Mouse (Mus musculus) liver, embryonic 16.5 days (tissue): Measurements from ENCODE around the gene Dnajb14. TPM values are rescaled to one million over a fixed set of nuclear protein-coding genes. Genes with fewer than 3 reads are reported as not detected.
A peak's percentile ranks its signal among the peaks of the same experiment; 100 is the strongest.

Experiments used
- ATAC-seq: fragments of 200-750 bp; cut with Nextera tagmentation; 2 replicates; pipeline ENCODE4 v1.8.0; 2017; ENCODE audit warnings: low read depth, mild to moderate bottlenecking, moderate number of reproducible peaks, moderate library complexity
- H3K27ac ChIP-seq: fragments of 300-500 bp; sonication (generic); 2 replicates; pipeline ENCODE4 v1.5.1; 2014; ENCODE audit warnings: mild to moderate bottlenecking, low read length
- H3K27me3 ChIP-seq: fragments of 300-500 bp; sonication (generic); 2 replicates; pipeline ENCODE4 v1.6.1; 2014; ENCODE audit warnings: low read depth, low read length, mixed read lengths; ENCODE audit not compliant: control insufficient read depth, insufficient read depth
- H3K36me3 ChIP-seq: fragments of 300-500 bp; sonication (generic); 2 replicates; pipeline ENCODE4 v1.6.1; 2014; ENCODE audit warnings: mild to moderate bottlenecking; ENCODE audit not compliant: control insufficient read depth, insufficient read depth
- H3K4me1 ChIP-seq: fragments of 300-500 bp; sonication (generic); 2 replicates; pipeline ENCODE4 v1.6.1; 2014; ENCODE audit warnings: low read depth, low read length, mixed read lengths; ENCODE audit not compliant: control insufficient read depth
- H3K4me2 ChIP-seq: fragments of 300-500 bp; sonication (generic); 2 replicates; pipeline ENCODE4 v1.6.1; 2014; ENCODE audit warnings: low read depth, low read length, mixed read lengths
- H3K4me3 ChIP-seq: fragments of 300-500 bp; sonication (generic); 2 replicates; pipeline ENCODE4 v1.5.1; 2014; ENCODE audit warnings: low read depth, mild to moderate bottlenecking, low read length
- H3K9ac ChIP-seq: fragments of 300-500 bp; sonication (generic); 2 replicates; pipeline ENCODE4 v1.6.1; 2014; ENCODE audit warnings: low read depth, low read length
- H3K9me3 ChIP-seq: fragments of 300-500 bp; sonication (generic); replicated peaks from 2 replicates; pipeline ENCODE4 v1.6.1; 2016; ENCODE audit warnings: low read length; ENCODE audit not compliant: control insufficient read depth
- WGBS: fragments of 180-500 bp; shearing (Covaris S2); extraction: QIAGEN DNeasy Blood & Tissue Kit; methylation state at CpG from one replicate; pipeline ENCODE4 v1.1.7; 2014; ENCODE audit not compliant: insufficient replicate concordance; 5-methylcytosine and 5-hydroxymethylcytosine counted together
- polyA plus RNA-seq: library from polyadenylated mRNA; unstranded; fragments of >200 nt; fragmentation: Nextera tagmentation; extraction: Ambion mirVana; gene quantifications from 2 replicates; pipeline ENCODE4 v1.2.1, GENCODE M21; 2015

The Dnajb14 gene
- polyA plus RNA-seq, 1 experiment from 2014 or later, result 3.0 TPM

DNA sequence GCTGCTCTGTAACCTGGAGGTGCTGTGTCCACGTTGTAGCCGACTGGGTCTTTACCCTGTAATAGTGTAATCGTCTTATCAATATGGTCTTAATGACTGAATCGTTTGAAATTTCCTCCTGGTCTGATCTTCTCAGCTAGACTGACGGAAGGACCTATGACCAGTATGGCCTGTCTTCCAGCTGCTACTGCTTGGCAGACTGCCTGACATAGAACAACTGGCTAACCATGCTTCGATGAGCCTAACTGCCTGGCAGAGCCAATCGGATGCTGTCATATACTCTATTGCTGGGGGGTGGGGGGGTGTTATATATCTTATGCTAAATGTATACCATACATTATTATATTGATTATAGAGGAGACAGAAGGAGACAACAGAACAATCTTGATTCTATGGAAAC is 11.4 kb upstream of the Dnajb14 start:
- Histone ChIP-seq H3K36me3 (no peaks in the 10 kb centered on the region), H3K9ac (no peak overlapping the region), H3K9me3 (0 out of 2 replicates have a peak, but pooled peaks cover 2% of the 10 kb centered on the region), H3K27me3 (no peaks in the 10 kb centered on the region), H3K4me3 (no peak overlapping the region), H3K27ac (no peak overlapping the region), H3K4me2 (no peak overlapping the region), H3K4me1 (no peaks in the 10 kb centered on the region; the same call in 1 of the 2 replicates)
- no peak for ATAC-seq
- WGBS, result 66% methylated on average over 7 of the region's 7 CpGs

DNA sequence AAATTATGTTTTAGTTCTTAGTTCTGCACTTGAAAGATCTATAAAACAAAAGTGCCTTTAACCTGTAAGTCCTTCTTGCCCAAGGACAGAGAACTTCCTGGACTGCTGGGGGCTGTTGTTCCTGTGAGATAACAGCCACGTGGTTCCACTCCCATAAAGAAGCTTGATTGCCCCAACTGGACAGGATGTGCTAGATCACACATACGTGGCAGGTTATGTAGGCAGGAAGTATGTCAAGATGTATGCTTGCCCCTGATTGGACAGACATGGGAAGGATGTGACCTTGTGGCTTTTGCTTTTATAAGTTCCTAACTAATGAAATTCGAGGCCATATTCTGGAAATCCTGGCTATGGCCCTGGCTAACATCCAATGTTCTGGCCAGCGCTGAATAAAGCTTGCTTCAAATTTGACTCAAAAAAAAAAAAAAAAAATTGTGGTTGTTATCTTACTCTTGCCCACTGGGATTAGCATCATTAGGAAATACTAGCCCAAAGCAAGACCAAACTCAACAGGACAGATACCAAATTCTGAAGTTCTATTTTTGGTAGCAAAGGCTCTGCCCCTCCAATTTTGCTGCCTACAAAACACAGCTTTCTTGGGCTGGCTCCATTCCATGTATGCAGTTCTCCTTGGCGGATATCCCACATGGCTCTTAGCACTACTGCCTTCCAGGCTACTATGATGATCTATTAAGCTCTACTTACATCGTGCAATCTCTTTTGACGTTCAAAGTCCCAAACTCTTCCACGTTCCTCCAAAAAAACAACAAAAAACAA is 6.9 kb upstream of the Dnajb14 start:
- H3K4me2 ChIP-seq, result no peak overlapping the region
- H3K4me1 ChIP-seq, result peaks cover 7% of the 10 kb centered on the region
- 58% methylated on average over 8 of the region's 8 CpGs for WGBS
- no peaks in the 10 kb centered on the region for H3K27me3 ChIP-seq
- no peak overlapping the region for H3K4me3 ChIP-seq
- H3K9me3 ChIP-seq, result no peaks in the 10 kb centered on the region
- ATAC-seq, result no peak
- no peaks in the 10 kb centered on the region; the same call in 1 of the 2 replicates for H3K36me3 ChIP-seq
- no peak overlapping the region for H3K27ac ChIP-seq
- no peak overlapping the region for H3K9ac ChIP-seq

DNA sequence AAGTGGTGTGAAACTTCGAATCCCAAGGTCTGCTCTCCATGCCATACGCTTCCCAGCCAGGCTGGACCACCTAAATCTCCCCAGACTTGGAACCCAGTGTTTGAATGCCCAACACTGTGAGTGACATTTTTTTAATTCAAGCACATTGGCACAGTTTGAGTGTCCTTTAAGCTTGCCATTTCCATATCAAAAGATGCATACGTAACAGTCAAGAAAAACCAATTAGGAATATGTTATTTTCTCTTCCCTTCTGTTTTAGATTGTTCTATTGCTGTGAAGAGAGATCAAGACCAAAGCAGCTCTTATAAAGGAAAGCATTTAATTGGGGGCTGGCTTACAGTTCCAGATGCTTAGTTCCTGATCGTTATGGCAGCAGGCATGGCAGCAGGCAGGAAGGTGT is 6.0 kb upstream of the Dnajb14 start:
- no peaks in the 10 kb centered on the region for H3K9me3 ChIP-seq
- H3K27me3 ChIP-seq, result no peaks in the 10 kb centered on the region
- H3K9ac ChIP-seq, result no peak overlapping the region
- H3K36me3 ChIP-seq, result peaks cover 5% of the 10 kb centered on the region; the same call in 1 of the 2 replicates
- peaks cover 7% of the 10 kb centered on the region for H3K4me1 ChIP-seq
- ATAC-seq, result no peak
- WGBS, result 90% methylated on average over 4 of the region's 4 CpGs
- no peak overlapping the region for H3K4me3 ChIP-seq
- no peak overlapping the region for H3K4me2 ChIP-seq
- H3K27ac ChIP-seq, result no peak overlapping the region

DNA sequence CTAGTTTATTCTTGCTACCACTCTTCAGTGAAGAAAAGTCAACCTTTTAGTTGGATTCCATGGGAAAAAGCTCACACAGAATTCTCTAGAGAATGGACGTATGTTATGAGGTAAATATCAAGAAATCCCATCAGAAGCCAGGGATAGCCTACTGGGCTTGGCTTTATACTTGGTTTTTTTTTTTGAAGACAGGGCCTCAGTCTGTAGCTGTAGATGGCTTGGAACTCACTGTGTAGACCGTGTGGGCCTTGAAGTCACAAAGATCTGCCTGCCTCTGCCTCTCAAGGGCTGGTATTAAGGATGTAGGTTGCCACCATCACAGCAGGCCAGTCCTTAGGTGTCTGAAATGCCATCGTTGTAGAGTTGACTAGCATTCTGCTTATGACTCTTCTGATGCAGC is 4.9 kb upstream of the Dnajb14 start:
- ATAC-seq, result no peak
- H3K4me2 ChIP-seq, result no peak overlapping the region
- WGBS, result 84% methylated on average over 3 of the region's 3 CpGs
- H3K9ac ChIP-seq, result no peak overlapping the region
- peaks cover 14% of the 10 kb centered on the region for H3K4me1 ChIP-seq
- no peaks in the 10 kb centered on the region for H3K9me3 ChIP-seq
- peaks cover 9% of the 10 kb centered on the region for H3K36me3 ChIP-seq
- H3K27ac ChIP-seq, result no peak overlapping the region
- no peak overlapping the region for H3K4me3 ChIP-seq
- H3K27me3 ChIP-seq, result no peaks in the 10 kb centered on the region

GRCm38 (mm10) chr3:137863330-137864123 is 3.9 kb upstream of the Dnajb14 start:
- ATAC-seq, result no peak
- H3K4me1 ChIP-seq, result peaks cover 14% of the 10 kb centered on the region
- no peaks in the 10 kb centered on the region for H3K9me3 ChIP-seq
- H3K27ac ChIP-seq, result peak overlapping the region; percentile 88
- peak overlapping the region; percentile 76 for H3K4me2 ChIP-seq
- WGBS, result 34% methylated on average over 22 of the region's 22 CpGs
- H3K27me3 ChIP-seq, result no peaks in the 10 kb centered on the region
- peaks cover 9% of the 10 kb centered on the region for H3K36me3 ChIP-seq
- H3K4me3 ChIP-seq, result peak overlapping the region; percentile 91
- H3K9ac ChIP-seq, result peak overlapping the region; percentile 75

DNA sequence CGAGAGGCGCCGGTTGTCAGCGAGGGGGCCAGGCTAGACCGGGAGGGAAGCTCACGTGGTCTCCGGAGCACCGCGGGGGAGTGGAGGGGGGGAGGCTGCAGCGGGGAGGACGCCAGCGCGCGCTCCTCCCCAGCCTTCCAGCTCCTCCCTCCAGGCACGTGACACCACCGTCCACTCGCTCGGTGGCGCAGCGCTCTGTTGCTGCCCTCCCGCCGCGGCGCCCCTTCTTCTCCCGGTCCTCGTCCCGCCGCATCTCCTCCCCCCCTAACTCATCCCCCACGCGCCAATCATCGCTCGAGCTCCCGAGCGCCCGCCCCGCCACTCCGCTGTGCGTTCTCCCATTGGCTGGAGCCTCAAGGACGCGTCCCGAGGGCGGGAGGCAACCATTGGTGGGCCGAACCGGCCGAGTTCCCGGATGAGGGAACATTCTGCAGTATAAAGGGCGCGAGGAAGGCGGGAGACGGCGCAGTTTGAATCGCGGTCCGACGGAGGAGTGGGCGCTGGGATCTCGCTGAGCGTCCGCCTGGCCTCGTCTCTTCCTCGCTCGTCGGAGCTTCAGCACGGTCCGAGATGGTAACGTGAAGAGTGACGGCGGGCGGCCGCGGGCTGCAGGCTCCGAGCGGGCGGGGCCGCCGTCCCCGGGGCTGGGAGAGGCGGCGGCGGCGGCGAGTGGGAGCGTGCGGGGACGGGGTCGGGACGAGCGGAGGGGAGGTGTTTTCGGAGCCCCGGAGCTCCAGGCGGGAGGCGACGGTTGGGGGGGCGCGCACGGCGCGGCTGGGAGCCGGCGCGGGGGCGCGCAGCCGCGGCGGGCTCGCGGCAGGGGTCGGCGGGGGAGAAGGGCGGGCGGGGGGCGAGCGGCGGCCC is 3.1 kb upstream of the Dnajb14 start, which contains the start of gene H2afz:
H2afz (plus strand) TSS at position 364 of the 864 bp plus-strand sequence.
- Histone ChIP-seq H3K4me3 (peak within 1 kb of the TSS; percentile 91), H3K9me3 (no peaks in the 10 kb centered on the region), H3K27ac (peak within 1 kb of the TSS; percentile 96), H3K36me3 (peaks cover 9% of the 10 kb centered on the region), H3K9ac (peak within 1 kb of the TSS; percentile 99), H3K4me2 (peak within 1 kb of the TSS; percentile 76), H3K27me3 (no peaks in the 10 kb centered on the region), H3K4me1 (peaks cover 17% of the 10 kb centered on the region)
- under 1% methylated on average over 97 of the region's 115 CpGs for WGBS
- ATAC-seq, result peak; percentile 87

- H3K27ac ChIP-seq, result peak overlapping the region; percentile 96
- ATAC-seq, result peak; percentile 32
- WGBS, result under 1% methylated on average over 70 of the region's 74 CpGs
- peak overlapping the region; percentile 91 for H3K4me3 ChIP-seq
- no peaks in the 10 kb centered on the region for H3K27me3 ChIP-seq
- no peaks in the 10 kb centered on the region for H3K9me3 ChIP-seq
- H3K9ac ChIP-seq, result peak overlapping the region; percentile 99
- peak overlapping the region; percentile 52 for H3K4me2 ChIP-seq
- peaks cover 19% of the 10 kb centered on the region for H3K4me1 ChIP-seq
- peaks cover 9% of the 10 kb centered on the region for H3K36me3 ChIP-seq
Measured at GRCm38 (mm10) chr3:137864988-137865982, 2.2 kb upstream of the Dnajb14 start.

DNA sequence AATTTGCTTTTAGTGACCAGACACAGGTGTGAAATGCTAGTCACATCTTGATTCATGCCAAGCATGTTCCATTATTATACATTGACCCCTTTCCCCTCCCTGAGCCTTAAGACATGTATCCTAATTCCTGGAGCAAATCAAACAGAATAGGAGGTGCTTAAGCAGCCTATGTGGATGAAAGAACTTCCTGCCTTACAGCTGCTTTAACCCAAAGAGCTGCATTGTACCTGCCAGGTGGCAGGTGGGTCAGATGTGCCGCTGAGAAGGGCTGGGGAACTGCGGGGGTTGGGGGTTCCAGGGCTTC is 390 bp upstream of the Dnajb14 start:
- H3K4me3 ChIP-seq, result peak overlapping the region; percentile 95
- no peaks in the 10 kb centered on the region for H3K9me3 ChIP-seq
- peak overlapping the region; percentile 98 for H3K4me2 ChIP-seq
- peaks cover 19% of the 10 kb centered on the region for H3K4me1 ChIP-seq
- H3K9ac ChIP-seq, result peak overlapping the region; percentile 90
- no peaks in the 10 kb centered on the region for H3K27me3 ChIP-seq
- H3K36me3 ChIP-seq, result peaks cover 9% of the 10 kb centered on the region
- WGBS, result 10% methylated on average over 2 of the region's 2 CpGs
- no peak for ATAC-seq
- peak overlapping the region; percentile 89 for H3K27ac ChIP-seq
